11 mouse cellular contexts compared by ENCODE assay signal in the genomic region with DNA sequence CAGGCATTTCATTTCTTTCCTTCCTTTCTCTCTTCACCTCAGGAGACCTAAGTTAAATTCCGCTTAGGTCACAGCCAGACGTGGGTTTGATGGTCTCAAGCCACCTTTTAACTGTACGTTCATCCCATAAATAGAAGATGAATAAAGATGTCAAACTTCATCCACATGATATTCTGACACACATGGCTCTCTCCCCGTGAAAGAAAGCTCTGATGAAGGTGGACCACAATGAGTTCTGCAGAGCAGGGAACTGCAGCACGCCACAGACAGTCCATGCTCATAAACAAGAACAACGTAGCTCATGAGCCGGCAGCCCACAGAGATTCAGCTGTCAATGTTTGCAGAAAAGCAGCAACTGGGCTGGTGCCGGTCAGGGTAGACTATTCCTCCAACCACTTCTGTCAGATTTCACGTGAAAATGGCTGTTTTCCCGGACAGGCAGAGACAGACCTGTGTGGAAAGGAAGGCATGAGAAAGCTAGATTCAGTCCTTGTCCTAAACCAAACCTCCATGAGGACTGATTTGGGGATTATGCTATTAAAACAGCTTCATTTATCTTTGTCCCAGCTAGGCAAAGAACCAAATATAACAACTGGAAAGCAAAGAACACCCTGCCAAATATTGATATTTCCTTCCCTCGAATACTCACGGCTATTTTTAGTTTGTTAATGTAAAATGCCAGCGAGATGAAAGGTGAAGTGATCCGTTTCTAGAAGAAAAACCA.
DNase-seq lines count a peak whose midpoint lies in the region; ATAC-seq and TF ChIP-seq lines count a peak whose summit lies in the region.
"Had no signal": no experiment of that assay in that cellular context is flagged by ENCODE, and none has a peak within 500 bp of the region (broad histone marks: within the 10 kb centered on the region; RNA-seq: fewer than 3 reads in every experiment).

No protein-coding gene starts in this region.

- ATAC-seq in lung, embryonic 14.5 days (ENCODE audit: insufficient read depth), result no peak
- no peak for ATAC-seq in forebrain, embryonic 16.5 days
- peak; percentile 52; the same call in 1 of the 2 replicates for ATAC-seq in limb, embryonic 13.5 days (ENCODE audit: low FRiP score, low read depth)
- ATAC-seq in stomach, embryonic 16.5 days (ENCODE audit: insufficient read depth, low FRiP score), result peak; percentile 15; the same call in 1 of the 2 replicates

- H3K4me2 ChIP-seq in lung, embryonic 14.5 days, result peak overlapping the region; percentile 43
- no peak overlapping the region for H3K4me2 ChIP-seq in forebrain, embryonic 16.5 days (ENCODE audit: low read length)
- peak overlapping the region; percentile 31; the same call in 1 of the 2 replicates for H3K4me2 ChIP-seq in limb, embryonic 13.5 days (replicated peaks)
- H3K4me2 ChIP-seq in stomach, embryonic 16.5 days (ENCODE audit: low read depth, low read length), result peak overlapping the region; percentile 40

- H3K4me3 ChIP-seq in lung, embryonic 14.5 days (ENCODE audit: low read depth, low read length), result no peak overlapping the region
- no peak overlapping the region for H3K4me3 ChIP-seq in forebrain, embryonic 16.5 days (replicated peaks; ENCODE audit: low read length)
- no peak overlapping the region for H3K4me3 ChIP-seq in limb, embryonic 13.5 days
- H3K4me3 ChIP-seq in stomach, embryonic 16.5 days (replicated peaks; ENCODE audit: low read length), result no peak overlapping the region
- H3K4me3 ChIP-seq: embryonic facial prominence, embryonic 13.5 days; megakaryocyte, embryonic 14.5 days had no signal

- TF ChIP-seq CTCF in lung, embryonic 14.5 days (IDR thresholded peaks at IDR 0.05; ENCODE audit: low read depth), result no peak

- H3K9me3 ChIP-seq in lung, embryonic 14.5 days (ENCODE audit: low read depth, low read length), result no peaks in the 10 kb centered on the region
- no peaks in the 10 kb centered on the region for H3K9me3 ChIP-seq in forebrain, embryonic 16.5 days (ENCODE audit: control insufficient read depth, low read length)
- no peaks in the 10 kb centered on the region for H3K9me3 ChIP-seq in limb, embryonic 13.5 days
- H3K9me3 ChIP-seq in stomach, embryonic 16.5 days (replicated peaks; ENCODE audit: control insufficient read depth, low read length), result no peaks in the 10 kb centered on the region
- H3K9me3 ChIP-seq: embryonic facial prominence, embryonic 13.5 days; megakaryocyte, embryonic 14.5 days had no signal

- H3K27ac ChIP-seq in lung, embryonic 14.5 days (ENCODE audit: low read depth), result no peak overlapping the region
- no peak overlapping the region for H3K27ac ChIP-seq in forebrain, embryonic 16.5 days (ENCODE audit: low read length)
- no peak overlapping the region; the same call in 1 of the 2 replicates for H3K27ac ChIP-seq in limb, embryonic 13.5 days
- 0 out of 2 replicates have a peak overlapping the region, but pooled peaks have one; percentile 0 for H3K27ac ChIP-seq in stomach, embryonic 16.5 days (ENCODE audit: low read length)

- WGBS in lung, embryonic 14.5 days, result 17% methylated on average over 14 of the region's 14 CpGs
- 30% methylated on average over 14 of the region's 14 CpGs for WGBS in forebrain, embryonic 16.5 days
- WGBS in limb, embryonic 13.5 days, result 20% methylated on average over 14 of the region's 14 CpGs
- WGBS in stomach, embryonic 16.5 days, result 17% methylated on average over 14 of the region's 14 CpGs

- DNase-seq in lung, embryonic 14.5 days, result peak; percentile 45
- DNase-seq in lung, postnatal 10 days, result no peak
- DNase-seq in adrenal gland, postnatal 4 days (ENCODE audit: low spot score in 2 of 2), result no peak
- DNase-seq in cerebellum, adult 11-12 months, result no peak
- DNase-seq: adrenal gland, postnatal 25 days; right cerebral cortex, postnatal 4 days had no signal

- H3K4me1 ChIP-seq in lung, embryonic 14.5 days (ENCODE audit: insufficient read depth), result peaks cover 39% of the 10 kb centered on the region
- H3K4me1 ChIP-seq in forebrain, embryonic 16.5 days (replicated peaks; ENCODE audit: control insufficient read depth, insufficient read depth, low read length), result peaks cover 54% of the 10 kb centered on the region
- H3K4me1 ChIP-seq in limb, embryonic 13.5 days, result peaks cover 76% of the 10 kb centered on the region
- H3K4me1 ChIP-seq in stomach, embryonic 16.5 days (ENCODE audit: control insufficient read depth, insufficient read depth, low read length), result peaks cover 45% of the 10 kb centered on the region
- H3K4me1 ChIP-seq: megakaryocyte, embryonic 14.5 days had no signal

- no peaks in the 10 kb centered on the region for H3K27me3 ChIP-seq in lung, embryonic 14.5 days (ENCODE audit: insufficient read depth, low read length)
- no peaks in the 10 kb centered on the region; the same call in 1 of the 2 replicates for H3K27me3 ChIP-seq in forebrain, embryonic 16.5 days (replicated peaks; ENCODE audit: control insufficient read depth, insufficient read depth, low read length)
- H3K27me3 ChIP-seq in limb, embryonic 13.5 days, result peaks cover 27% of the 10 kb centered on the region
- no peaks in the 10 kb centered on the region for H3K27me3 ChIP-seq in stomach, embryonic 16.5 days (ENCODE audit: control insufficient read depth, insufficient read depth, low read length)

- H3K9ac ChIP-seq in lung, embryonic 14.5 days, result no peak overlapping the region
- 0 out of 2 replicates have a peak overlapping the region, but pooled peaks have one; percentile 1 for H3K9ac ChIP-seq in forebrain, embryonic 16.5 days (replicated peaks; ENCODE audit: low read depth, low read length)
- H3K9ac ChIP-seq in limb, embryonic 13.5 days, result no peak overlapping the region
- H3K9ac ChIP-seq in stomach, embryonic 16.5 days (ENCODE audit: low read length), result 0 out of 2 replicates have a peak overlapping the region, but pooled peaks have one; percentile 27
- H3K9ac ChIP-seq: embryonic facial prominence, embryonic 13.5 days had no signal

- H3K36me3 ChIP-seq in lung, embryonic 14.5 days (ENCODE audit: insufficient read depth), result no peaks in the 10 kb centered on the region
- H3K36me3 ChIP-seq in forebrain, embryonic 16.5 days (ENCODE audit: control insufficient read depth, insufficient read depth), result no peaks in the 10 kb centered on the region
- H3K36me3 ChIP-seq in limb, embryonic 13.5 days, result no peaks in the 10 kb centered on the region
- H3K36me3 ChIP-seq in stomach, embryonic 16.5 days (ENCODE audit: control insufficient read depth, insufficient read depth, low read length), result no peaks in the 10 kb centered on the region
- H3K36me3 ChIP-seq: embryonic facial prominence, embryonic 13.5 days had no signal

Comparison
In these comparisons a context has a peak if more than half of its experiments do, and no peak if none do; other contexts are left out.
1. ATAC-seq: peak in limb, embryonic 13.5 days (single experiment) and stomach, embryonic 16.5 days (single experiment); none in lung, embryonic 14.5 days (single experiment) and forebrain, embryonic 16.5 days (single experiment).
2. H3K9ac ChIP-seq: peak in forebrain, embryonic 16.5 days (single experiment) and stomach, embryonic 16.5 days (single experiment); none in lung, embryonic 14.5 days (single experiment) and limb, embryonic 13.5 days (single experiment).